Comparison of ENCODE assay signal across 8 mouse cellular contexts in genomic region chr6:82702593-82703017, GRCm38 (mm10). TPM values are rescaled to one million over a fixed set of nuclear protein-coding genes. Genes with fewer than 3 reads are reported as not detected.
A peak's percentile ranks its signal among the peaks of the same experiment; 100 is the strongest.
DNase-seq lines count a peak whose midpoint lies in the region; ATAC-seq and TF ChIP-seq lines count a peak whose summit lies in the region.

No protein-coding gene starts in this region.

- H3ac ChIP-seq in C2C12 (ENCODE audit: control insufficient read depth, insufficient read length, low read depth), result no peak overlapping the region

- no peak overlapping the region for H3K27ac ChIP-seq in bone marrow macrophage, adult 2 months (ENCODE audit: insufficient read depth, low read depth, low read length)
- no peak overlapping the region for H3K27ac ChIP-seq in heart, embryonic 16.5 days (ENCODE audit: low read length)
- H3K27ac ChIP-seq in liver, embryonic 14.5 days, result no peak overlapping the region
- no peak overlapping the region for H3K27ac ChIP-seq in neural tube, embryonic 11.5 days (ENCODE audit: low read depth, low read length)
- H3K27ac ChIP-seq in stomach, embryonic 16.5 days (ENCODE audit: low read length), result no peak overlapping the region

- H3K4me1 ChIP-seq in bone marrow macrophage, adult 2 months (ENCODE audit: control insufficient read depth, insufficient read depth, low read length), result no peaks in the 10 kb centered on the region
- H3K4me1 ChIP-seq in heart, embryonic 16.5 days (ENCODE audit: control insufficient read depth, insufficient read depth, low read length), result no peaks in the 10 kb centered on the region
- no peaks in the 10 kb centered on the region for H3K4me1 ChIP-seq in liver, embryonic 14.5 days (replicated peaks; ENCODE audit: control insufficient read depth in 2 of 2, insufficient read depth in 2 of 2, low read length in 1 of 2)
- H3K4me1 ChIP-seq in neural tube, embryonic 11.5 days (ENCODE audit: control insufficient read depth, insufficient read depth, low read length), result no peaks in the 10 kb centered on the region
- no peaks in the 10 kb centered on the region for H3K4me1 ChIP-seq in stomach, embryonic 16.5 days (ENCODE audit: control insufficient read depth, insufficient read depth, low read length)

- 30% methylated on average over 16 of the region's 16 CpGs for WGBS in heart, embryonic 16.5 days
- WGBS in liver, embryonic 14.5 days (ENCODE audit: insufficient replicate concordance), result 24% methylated on average over 16 of the region's 16 CpGs
- 34% methylated on average over 16 of the region's 16 CpGs for WGBS in neural tube, embryonic 11.5 days
- WGBS in stomach, embryonic 16.5 days, result 33% methylated on average over 16 of the region's 16 CpGs

- H3K9me3 ChIP-seq in heart, embryonic 16.5 days (replicated peaks; ENCODE audit: control insufficient read depth, low read length), result no peaks in the 10 kb centered on the region
- H3K9me3 ChIP-seq in liver, embryonic 14.5 days (ENCODE audit: control insufficient read depth, low read length), result no peaks in the 10 kb centered on the region
- H3K9me3 ChIP-seq in neural tube, embryonic 11.5 days (ENCODE audit: control insufficient read depth, low read length), result no peaks in the 10 kb centered on the region
- H3K9me3 ChIP-seq in stomach, embryonic 16.5 days (replicated peaks; ENCODE audit: control insufficient read depth, low read length), result no peaks in the 10 kb centered on the region

- no peak for TF ChIP-seq EP300 in liver, embryonic 14.5 days (IDR thresholded peaks at IDR 0.05; ENCODE audit: low read depth)

- H3K36me3 ChIP-seq in C2C12 (ENCODE audit: control insufficient read depth, insufficient read depth), result no peaks in the 10 kb centered on the region
- no peaks in the 10 kb centered on the region for H3K36me3 ChIP-seq in heart, embryonic 16.5 days (ENCODE audit: control insufficient read depth, insufficient read depth)
- H3K36me3 ChIP-seq in liver, embryonic 14.5 days (replicated peaks; ENCODE audit: control insufficient read depth, insufficient read depth, low read depth), result no peaks in the 10 kb centered on the region
- no peaks in the 10 kb centered on the region for H3K36me3 ChIP-seq in neural tube, embryonic 11.5 days (ENCODE audit: control insufficient read depth, insufficient read depth, low read length)
- H3K36me3 ChIP-seq in stomach, embryonic 16.5 days (ENCODE audit: control insufficient read depth, insufficient read depth, low read length), result no peaks in the 10 kb centered on the region

- peaks cover 40% of the 10 kb centered on the region for H3K27me3 ChIP-seq in C2C12 (ENCODE audit: control insufficient read depth, insufficient read depth, insufficient read length)
- no peaks in the 10 kb centered on the region; the same call in 1 of the 2 replicates for H3K27me3 ChIP-seq in heart, embryonic 16.5 days (ENCODE audit: control insufficient read depth, insufficient read depth, low read length)
- no peaks in the 10 kb centered on the region for H3K27me3 ChIP-seq in liver, embryonic 14.5 days (ENCODE audit: control insufficient read depth, insufficient read depth, low read length)
- H3K27me3 ChIP-seq in neural tube, embryonic 11.5 days (ENCODE audit: control insufficient read depth, insufficient read depth, low read length), result no peaks in the 10 kb centered on the region
- no peaks in the 10 kb centered on the region for H3K27me3 ChIP-seq in stomach, embryonic 16.5 days (ENCODE audit: control insufficient read depth, insufficient read depth, low read length)

- H3K4me3 ChIP-seq in C2C12 (ENCODE audit: insufficient read depth, poor library complexity, severe bottlenecking), result no peak overlapping the region
- no peak overlapping the region for H3K4me3 ChIP-seq in bone marrow macrophage, adult 2 months (ENCODE audit: insufficient read depth, low read length)
- no peak overlapping the region for H3K4me3 ChIP-seq in heart, embryonic 16.5 days (ENCODE audit: low read length)
- H3K4me3 ChIP-seq in liver, embryonic 14.5 days (ENCODE audit: insufficient read depth in 1 of 2, low read depth in 2 of 2, low read length in 2 of 2), result no peak overlapping the region
- H3K4me3 ChIP-seq in neural tube, embryonic 11.5 days (ENCODE audit: low read depth, low read length), result no peak overlapping the region
- no peak overlapping the region for H3K4me3 ChIP-seq in stomach, embryonic 16.5 days (replicated peaks; ENCODE audit: low read length)

- peak; percentile 85 to 90 for DNase-seq in kidney, postnatal 25 days
- peak; percentile 45 to 52 (median 48) for DNase-seq in liver, embryonic 14.5 days (ENCODE audit: low read depth in 3 of 3, low spot score in 3 of 3)
- DNase-seq in neural tube, embryonic 11.5 days (ENCODE audit: low spot score), result peak; percentile 89

- no peak overlapping the region for H3K4me2 ChIP-seq in heart, embryonic 16.5 days (ENCODE audit: low read depth, low read length)
- H3K4me2 ChIP-seq in liver, embryonic 14.5 days (ENCODE audit: low read depth), result no peak overlapping the region
- no peak overlapping the region for H3K4me2 ChIP-seq in neural tube, embryonic 11.5 days (ENCODE audit: low read depth)
- H3K4me2 ChIP-seq in stomach, embryonic 16.5 days (ENCODE audit: low read depth, low read length), result no peak overlapping the region

- no peak for TF ChIP-seq POLR2A in bone marrow macrophage, adult 2 months (IDR thresholded peaks at IDR 0.05; ENCODE audit: borderline replicate concordance, low read depth, low read length)

- H3K79me3 ChIP-seq in C2C12 (ENCODE audit: low read depth), result no peaks in the 10 kb centered on the region

- no peak overlapping the region for H3K9ac ChIP-seq in heart, embryonic 16.5 days (ENCODE audit: low read length)
- H3K9ac ChIP-seq in liver, embryonic 14.5 days (replicated peaks), result no peak overlapping the region
- no peak overlapping the region for H3K9ac ChIP-seq in neural tube, embryonic 11.5 days (ENCODE audit: low read length)
- no peak overlapping the region for H3K9ac ChIP-seq in stomach, embryonic 16.5 days (ENCODE audit: low read length)

- H3K79me2 ChIP-seq in C2C12 (ENCODE audit: control insufficient read depth, insufficient read depth), result no peaks in the 10 kb centered on the region

- peak; percentile 90 for TF ChIP-seq CTCF in C2C12 (IDR thresholded peaks at IDR 0.05; ENCODE audit: control insufficient read depth, insufficient read depth, insufficient read length)
- TF ChIP-seq CTCF in bone marrow macrophage, adult 2 months (IDR thresholded peaks at IDR 0.05; ENCODE audit: low read depth, low read length), result peak; percentile 83
- peak; percentile 99 for TF ChIP-seq CTCF in liver, embryonic 14.5 days (IDR thresholded peaks at IDR 0.05; ENCODE audit: low read depth)

- ATAC-seq in erythroid progenitor cell, adult 5-6 weeks (replicated peaks; ENCODE audit: low FRiP score, poor library complexity, severe bottlenecking), result peak; percentile 70
- ATAC-seq in heart, embryonic 16.5 days (replicated peaks; ENCODE audit: extremely low read depth, insufficient read depth, low FRiP score), result peak; percentile 62; the same call in 1 of the 2 replicates
- peak; percentile 57 for ATAC-seq in liver, embryonic 14.5 days (ENCODE audit: insufficient read depth)
- ATAC-seq in neural tube, embryonic 11.5 days (ENCODE audit: insufficient read depth, low FRiP score, low TSS enrichment), result peak; percentile 77
- peak; percentile 59; the same call in 1 of the 2 replicates for ATAC-seq in stomach, embryonic 16.5 days (ENCODE audit: insufficient read depth, low FRiP score)

TF ChIP-seq in C2C12, 6 proteins besides CTCF, POLR2A, EP300 and RAD21:
- TF ChIP-seq USF1 (IDR thresholded peaks at IDR 0.05; ENCODE audit: low read depth) (peak; percentile 85), CEBPB (IDR thresholded peaks at IDR 0.05; ENCODE audit: low read depth) (no peak), MYOG (IDR thresholded peaks at IDR 0.05; ENCODE audit: control insufficient read depth, extremely low read depth, insufficient read length) (no peak), FOSL1 (IDR thresholded peaks at IDR 0.05; ENCODE audit: insufficient read depth, low read length, poor library complexity, severe bottlenecking) (no peak), MYOD1 (IDR thresholded peaks at IDR 0.05; ENCODE audit: control insufficient read depth, insufficient read length, low read depth) (no peak), MAX (IDR thresholded peaks at IDR 0.05) (peak; percentile 98)

RNA-seq across cellular contexts. Expression of gene Pole4, which starts 2.6 kb away (rescaled TPM):
- polyA plus RNA-seq in C2C12 (2012; fragmentation: generic; extraction: Trizol), result 59.1 TPM
- 34.8 and 43.4 TPM in 2 replicates for polyA plus RNA-seq in bone marrow macrophage, adult 2 months (2012; ENCODE audit: insufficient read depth, insufficient read length, missing spikeins)
- total RNA-seq in erythroid progenitor cell, adult 5-6 weeks (2015; ENCODE audit: low replicate concordance), result 14.7 and 19.5 TPM in 2 replicates
- total RNA-seq in erythroid progenitor cell, adult 5-6 weeks (2017; ENCODE audit: low replicate concordance), result 16.3 and 28.5 TPM in 2 replicates
- 81.5 and 90.4 TPM in 2 replicates for polyA plus RNA-seq in heart, embryonic 16.5 days (2015; fragmentation: Nextera tagmentation; extraction: Ambion mirVana)
- 11.9 and 15.3 TPM in 2 replicates for polyA plus RNA-seq in liver, embryonic 14.5 days (2012; rRNA removed)
- polyA plus RNA-seq in liver, embryonic 14.5 days (2014; fragmentation: Nextera tagmentation; extraction: Ambion mirVana), result 53.5 and 56.6 TPM in 2 replicates
- 102 and 104 TPM in 2 replicates for polyA plus RNA-seq in neural tube, embryonic 11.5 days (2014; fragmentation: Nextera tagmentation; extraction: Ambion mirVana)
- polyA plus RNA-seq in stomach, embryonic 16.5 days (2015; fragmentation: Nextera tagmentation; extraction: Ambion mirVana), result 79.8 and 94.1 TPM in 2 replicates
